Mouse (Mus musculus) effector memory CD4-positive, alpha-beta T cell, adult 5 months (primary cell): ENCODE measurements around the gene Fam189a2. TPM values are rescaled to one million over a fixed set of nuclear protein-coding genes. Genes with fewer than 3 reads are reported as not detected.

Source experiments
- polyA plus RNA-seq: library from polyadenylated mRNA; unstranded; fragments of 100-300 nt; shearing (Covaris generic); gene quantifications from one replicate; pipeline ENCODE4 v1.2.1, GENCODE M21; 2017

The Fam189a2 gene
- polyA plus RNA-seq = not detected

DNA sequence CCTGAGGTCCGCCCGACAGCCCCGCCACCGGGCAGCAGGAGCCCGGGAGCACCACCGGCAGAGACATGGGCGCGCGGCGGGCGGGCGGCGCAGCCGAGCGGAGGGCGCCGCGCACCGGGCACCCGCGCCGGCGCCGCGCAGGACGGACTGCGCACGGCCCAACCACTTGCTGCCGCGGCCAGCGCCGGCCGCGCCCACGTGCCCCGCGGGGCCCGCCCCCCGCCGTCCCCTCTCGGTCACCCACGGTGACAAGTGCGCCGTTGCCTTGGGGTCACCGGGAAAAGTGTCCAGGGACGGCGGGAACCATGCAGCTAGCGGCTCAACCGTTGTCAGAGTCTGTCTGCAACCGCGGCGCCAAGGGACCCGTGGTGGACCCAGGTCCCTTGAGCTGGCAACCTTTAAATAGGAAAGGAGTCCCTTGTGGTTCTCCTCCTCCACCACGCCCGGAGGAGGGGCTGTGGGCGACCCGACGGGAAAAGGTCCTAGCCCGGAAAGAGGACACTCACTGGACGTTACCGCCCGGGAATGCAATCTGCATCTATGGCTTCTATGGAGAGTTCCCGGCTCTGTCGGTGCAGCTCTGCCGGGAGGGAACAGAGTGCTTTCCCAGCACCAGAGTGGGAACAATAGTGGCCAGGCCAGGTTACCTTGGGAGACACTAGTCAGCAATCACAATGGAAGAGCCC, at the start of gene Fam189a2:
Fam189a2 (minus strand) TSS at position 149 of the 686 bp plus-strand sequence.

Other genes with a start within 250 kb of the Fam189a2 start
- gene Tjp2, start 194.0 kb upstream of the Fam189a2 start, polyA plus RNA-seq = 21.0 TPM
- 18.9 TPM for gene Fxn, start 249.6 kb upstream of the Fam189a2 start, polyA plus RNA-seq